Mouse (Mus musculus) heart, embryonic 12.5 days (tissue): Measurements from ENCODE around the gene 4930522H14Rik. TPM values are rescaled to one million over a fixed set of nuclear protein-coding genes. Genes with fewer than 3 reads are reported as not detected.

Experiments used
- ATAC-seq: fragments of 200-750 bp; cut with Nextera tagmentation; 2 replicates; pipeline ENCODE4 v1.8.0; 2017; ENCODE audit warnings: moderate TSS enrichment, moderate library complexity; ENCODE audit not compliant: insufficient number of reproducible peaks, low FRiP score
- H3K27ac ChIP-seq: fragments of 300-500 bp; sonication (generic); 2 replicates; pipeline ENCODE4 v1.5.1; 2016; ENCODE audit warnings: mild to moderate bottlenecking, moderate library complexity; ENCODE audit not compliant: poor library complexity, severe bottlenecking
- H3K27me3 ChIP-seq: fragments of 300-500 bp; sonication (generic); replicated peaks from 2 replicates; pipeline ENCODE4 v1.6.1; 2016; ENCODE audit warnings: mild to moderate bottlenecking, moderate library complexity
- H3K36me3 ChIP-seq: fragments of 300-500 bp; sonication (generic); 2 replicates; pipeline ENCODE4 v1.6.1; 2016; ENCODE audit warnings: mild to moderate bottlenecking, moderate library complexity
- H3K4me1 ChIP-seq: fragments of 300-500 bp; sonication (generic); replicated peaks from 2 replicates; pipeline ENCODE4 v1.6.1; 2016; ENCODE audit warnings: mild to moderate bottlenecking
- H3K4me2 ChIP-seq: fragments of 300-500 bp; sonication (generic); 2 replicates; pipeline ENCODE4 v1.6.1; 2016; ENCODE audit warnings: mild to moderate bottlenecking, moderate library complexity
- H3K4me3 ChIP-seq: fragments of 300-500 bp; sonication (generic); 2 replicates; pipeline ENCODE4 v1.5.1; 2016; ENCODE audit warnings: mild to moderate bottlenecking
- H3K9ac ChIP-seq: fragments of 300-500 bp; sonication (generic); 2 replicates; pipeline ENCODE4 v1.6.1; 2016; ENCODE audit warnings: mild to moderate bottlenecking, moderate library complexity
- H3K9me3 ChIP-seq: fragments of 300-500 bp; sonication (generic); replicated peaks from 2 replicates; pipeline ENCODE4 v1.6.1; 2016; ENCODE audit warnings: mild to moderate bottlenecking, moderate library complexity
- WGBS: fragments of 180-500 bp; shearing (Covaris S2); methylation state at CpG from one replicate; pipeline ENCODE4 v1.1.7; 2016; 5-methylcytosine and 5-hydroxymethylcytosine counted together
- polyA plus RNA-seq: library from polyadenylated mRNA; unstranded; fragments of >200 nt; fragmentation: Nextera tagmentation; extraction: Ambion mirVana; gene quantifications from 2 replicates; pipeline ENCODE4 v1.2.1, GENCODE M21; 2016

The 4930522H14Rik gene
- polyA plus RNA-seq = not detected in 2 replicates

DNA sequence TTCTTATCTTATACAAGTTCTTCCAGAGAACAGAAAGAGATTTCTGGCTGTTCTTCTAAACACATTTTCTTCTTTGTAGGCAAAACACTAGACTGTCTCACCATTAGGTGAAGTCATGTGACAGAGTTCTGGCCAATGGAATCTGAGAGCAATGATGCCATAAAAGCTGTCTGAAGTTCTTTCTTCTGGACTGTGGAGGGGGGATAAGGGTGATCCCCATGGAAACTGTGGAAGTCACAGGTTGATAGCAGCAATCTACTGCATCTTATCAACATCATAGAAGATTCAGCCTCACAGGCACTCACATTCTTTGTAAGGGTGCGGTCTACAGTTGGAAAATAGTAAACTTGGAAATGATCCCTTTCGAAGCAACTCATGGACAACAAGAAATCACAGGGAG lies at the start of gene 4930522H14Rik:
Gene 4930522H14Rik (minus strand): TSS at position 187 of the 400 bp plus-strand sequence.
- Histone ChIP-seq H3K36me3 (no peaks in the 10 kb centered on the region), H3K4me1 (no peaks in the 10 kb centered on the region), H3K27ac (no peak within 1 kb of the TSS), H3K4me3 (no peak within 1 kb of the TSS), H3K4me2 (no peak within 1 kb of the TSS), H3K9me3 (no peaks in the 10 kb centered on the region), H3K9ac (no peak within 1 kb of the TSS), H3K27me3 (no peaks in the 10 kb centered on the region)
- 93% methylated on average over 2 of the region's 2 CpGs for WGBS
- no peak for ATAC-seq

DNA sequence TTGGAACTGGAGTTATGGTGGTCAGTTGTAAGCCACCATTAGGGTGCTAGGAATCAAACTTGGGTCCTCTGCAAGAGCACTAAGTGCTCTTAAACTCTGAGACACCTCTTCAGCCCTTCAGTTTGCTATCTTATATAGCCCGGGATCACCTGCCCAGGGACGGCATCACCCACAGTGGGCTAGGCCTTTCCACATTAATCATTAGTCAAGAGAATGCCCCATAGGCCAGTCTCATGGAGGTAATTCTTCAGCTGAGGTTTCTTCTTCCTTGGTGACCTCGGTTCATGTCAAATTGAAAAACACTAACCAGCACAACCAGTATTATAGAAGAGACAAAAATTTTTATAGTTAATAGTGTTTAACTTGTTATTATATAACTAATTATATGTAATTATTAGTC lies 47.3 kb upstream of the 4930522H14Rik start:
- no peak overlapping the region for H3K4me3 ChIP-seq
- no peaks in the 10 kb centered on the region for H3K4me1 ChIP-seq
- no peak for ATAC-seq
- H3K9me3 ChIP-seq = no peaks in the 10 kb centered on the region
- WGBS = 78% methylated on average over 3 of the region's 3 CpGs
- no peak overlapping the region for H3K4me2 ChIP-seq
- no peaks in the 10 kb centered on the region for H3K36me3 ChIP-seq
- H3K27ac ChIP-seq = no peak overlapping the region
- H3K27me3 ChIP-seq = no peaks in the 10 kb centered on the region; the same call in 1 of the 2 replicates
- H3K9ac ChIP-seq = no peak overlapping the region

GRCm38 (mm10) chr4:109576933-109577332 lies 45.8 kb upstream of the 4930522H14Rik start:
- no peak overlapping the region for H3K9ac ChIP-seq
- H3K27ac ChIP-seq = no peak overlapping the region
- no peak overlapping the region for H3K4me3 ChIP-seq
- no peak for ATAC-seq
- peaks cover 3% of the 10 kb centered on the region; the same call in 1 of the 2 replicates for H3K27me3 ChIP-seq
- 66% methylated on average over 5 of the region's 5 CpGs for WGBS
- H3K9me3 ChIP-seq = no peaks in the 10 kb centered on the region
- no peaks in the 10 kb centered on the region for H3K4me1 ChIP-seq
- no peaks in the 10 kb centered on the region for H3K36me3 ChIP-seq
- H3K4me2 ChIP-seq = no peak overlapping the region

DNA sequence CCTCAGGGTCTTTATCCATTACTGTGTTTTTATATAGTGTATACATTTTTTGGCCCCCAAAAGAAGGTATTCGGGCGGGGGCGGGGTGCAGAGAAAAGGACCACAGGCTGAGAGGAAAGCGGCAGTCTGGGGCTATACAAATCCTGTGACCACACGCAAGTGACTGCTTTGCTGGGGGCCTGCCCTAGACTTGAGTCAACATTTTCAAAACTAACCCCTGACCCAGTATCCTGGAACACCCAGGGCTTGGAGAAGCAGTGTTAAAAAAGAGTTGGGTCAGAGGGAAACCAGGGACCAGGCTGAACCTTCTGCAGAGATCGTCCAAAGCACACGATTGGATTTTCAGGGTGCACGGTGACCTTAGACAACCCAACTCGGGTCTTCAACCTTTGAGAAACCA lies 43.7 kb upstream of the 4930522H14Rik start:
- Histone ChIP-seq H3K27me3 (peaks cover 3% of the 10 kb centered on the region; the same call in 1 of the 2 replicates), H3K9ac (no peak overlapping the region), H3K36me3 (no peaks in the 10 kb centered on the region), H3K4me1 (no peaks in the 10 kb centered on the region), H3K4me2 (no peak overlapping the region), H3K4me3 (no peak overlapping the region), H3K27ac (no peak overlapping the region), H3K9me3 (no peaks in the 10 kb centered on the region)
- ATAC-seq = no peak
- WGBS = 73% methylated on average over 9 of the region's 9 CpGs

DNA sequence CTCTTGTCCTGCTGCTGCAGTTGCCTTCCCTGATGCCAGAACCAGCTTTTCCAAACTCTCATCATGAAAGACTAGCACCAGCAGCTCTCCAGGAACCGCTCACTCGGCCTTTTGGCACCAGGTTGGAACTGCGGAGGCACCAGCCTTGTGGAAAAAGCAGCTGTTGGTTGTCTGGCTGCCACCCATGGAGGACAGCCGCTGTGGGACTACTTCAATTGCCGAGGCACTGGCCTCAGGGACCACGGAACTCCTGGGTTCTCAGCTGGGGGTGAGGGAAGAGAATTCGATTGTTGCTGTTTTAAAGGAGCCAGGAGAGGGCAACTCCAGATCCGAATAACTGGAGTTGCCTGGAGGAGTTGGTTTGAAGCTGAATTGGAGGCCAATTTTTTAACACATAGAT lies 43.2 kb upstream of the 4930522H14Rik start:
- Histone ChIP-seq H3K9me3 (no peaks in the 10 kb centered on the region), H3K4me3 (no peak overlapping the region), H3K27ac (no peak overlapping the region), H3K27me3 (peaks cover 3% of the 10 kb centered on the region; the same call in 1 of the 2 replicates), H3K36me3 (no peaks in the 10 kb centered on the region), H3K4me2 (no peak overlapping the region), H3K4me1 (no peaks in the 10 kb centered on the region), H3K9ac (no peak overlapping the region)
- 28% methylated on average over 8 of the region's 8 CpGs for WGBS
- ATAC-seq = no peak

DNA sequence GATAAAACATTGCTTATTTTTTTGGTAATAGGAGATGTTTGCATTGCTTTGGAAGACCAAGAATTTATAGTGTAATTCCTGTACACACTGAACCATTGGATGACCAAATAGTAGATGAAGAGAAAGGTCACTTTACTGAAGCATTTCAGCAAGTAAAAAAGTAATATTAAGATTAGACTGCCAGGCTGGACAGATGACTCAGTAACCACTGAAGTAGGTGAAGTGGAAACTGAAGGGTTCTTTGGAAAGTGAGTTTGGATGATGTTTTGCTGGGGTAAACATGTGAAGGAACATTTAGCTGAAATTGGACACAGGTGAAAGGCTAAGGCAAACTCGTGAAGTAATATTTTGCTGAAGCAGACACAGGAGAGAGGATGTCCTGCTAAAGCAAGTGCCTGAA lies 41.5 kb upstream of the 4930522H14Rik start:
- H3K4me3 ChIP-seq = no peak overlapping the region
- H3K4me1 ChIP-seq = no peaks in the 10 kb centered on the region
- H3K27me3 ChIP-seq = peaks cover 3% of the 10 kb centered on the region; the same call in 1 of the 2 replicates
- no peaks in the 10 kb centered on the region for H3K36me3 ChIP-seq
- no peak overlapping the region for H3K9ac ChIP-seq
- WGBS = 71% methylated on average over 1 of the region's 1 CpGs
- no peaks in the 10 kb centered on the region for H3K9me3 ChIP-seq
- H3K4me2 ChIP-seq = no peak overlapping the region
- ATAC-seq = no peak
- H3K27ac ChIP-seq = no peak overlapping the region

DNA sequence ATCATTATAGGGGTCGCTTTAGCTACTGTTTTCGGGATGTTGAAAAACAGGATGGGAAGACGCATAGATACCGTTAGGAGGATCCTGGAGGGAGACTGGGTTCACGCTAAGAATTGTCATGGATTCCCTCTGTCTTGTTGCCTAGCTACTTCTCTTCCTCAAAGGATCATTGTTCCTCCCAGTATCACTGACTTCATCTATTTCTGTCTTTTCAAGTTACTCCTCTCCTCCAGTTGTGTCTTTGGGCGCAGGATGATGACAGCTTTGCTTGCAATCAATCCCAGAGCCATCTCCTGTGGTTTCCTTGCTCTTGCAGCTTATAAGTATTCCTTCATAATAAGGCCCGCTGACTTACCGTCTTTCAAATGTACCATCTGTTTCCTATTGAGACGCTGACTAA lies 38.3 kb upstream of the 4930522H14Rik start:
- H3K4me1 ChIP-seq = no peaks in the 10 kb centered on the region
- no peaks in the 10 kb centered on the region for H3K36me3 ChIP-seq
- H3K27ac ChIP-seq = no peak overlapping the region
- H3K27me3 ChIP-seq = peaks cover 3% of the 10 kb centered on the region; the same call in 1 of the 2 replicates
- no peak overlapping the region for H3K4me3 ChIP-seq
- WGBS = 81% methylated on average over 9 of the region's 9 CpGs
- no peak for ATAC-seq
- H3K9ac ChIP-seq = no peak overlapping the region
- H3K9me3 ChIP-seq = no peaks in the 10 kb centered on the region
- no peak overlapping the region for H3K4me2 ChIP-seq

DNA sequence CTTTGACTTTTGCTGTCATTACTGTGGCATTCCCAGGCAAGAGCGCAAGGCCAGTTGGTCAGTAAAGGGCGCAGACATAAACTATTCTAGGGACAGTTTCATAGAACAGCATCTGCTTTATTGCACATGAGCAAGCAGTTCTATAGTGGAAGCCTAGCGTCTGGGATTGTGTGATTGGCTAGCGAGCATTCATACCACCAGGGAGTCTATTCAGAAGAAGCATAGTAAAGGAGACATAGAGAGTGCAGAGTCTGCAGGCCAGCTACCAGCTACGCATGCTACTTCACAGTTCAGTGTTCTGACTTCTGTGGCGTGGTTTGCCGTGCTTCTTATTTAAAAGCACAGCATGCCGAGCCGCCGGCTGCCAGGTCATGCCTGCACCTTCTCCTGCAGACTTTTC lies 37.9 kb upstream of the 4930522H14Rik start:
- ATAC-seq = no peak
- no peak overlapping the region for H3K4me2 ChIP-seq

GRCm38 (mm10) chr4:109564711-109565110 lies 33.6 kb upstream of the 4930522H14Rik start:
- WGBS = 82% methylated on average over 6 of the region's 6 CpGs
- Histone ChIP-seq H3K9ac (no peak overlapping the region), H3K4me2 (no peak overlapping the region), H3K9me3 (no peaks in the 10 kb centered on the region), H3K27ac (no peak overlapping the region), H3K4me1 (no peaks in the 10 kb centered on the region), H3K4me3 (no peak overlapping the region), H3K27me3 (no peaks in the 10 kb centered on the region), H3K36me3 (no peaks in the 10 kb centered on the region)
- ATAC-seq = no peak

More for the DNA sequence above, 37.9 kb upstream of the 4930522H14Rik start:
- no peaks in the 10 kb centered on the region for H3K4me1 ChIP-seq
- WGBS = 84% methylated on average over 10 of the region's 10 CpGs
- H3K9ac ChIP-seq = no peak overlapping the region
- no peak overlapping the region for H3K4me3 ChIP-seq
- no peak overlapping the region for H3K27ac ChIP-seq
- H3K27me3 ChIP-seq = peaks cover 3% of the 10 kb centered on the region; the same call in 1 of the 2 replicates
- H3K36me3 ChIP-seq = no peaks in the 10 kb centered on the region
- no peaks in the 10 kb centered on the region for H3K9me3 ChIP-seq

DNA sequence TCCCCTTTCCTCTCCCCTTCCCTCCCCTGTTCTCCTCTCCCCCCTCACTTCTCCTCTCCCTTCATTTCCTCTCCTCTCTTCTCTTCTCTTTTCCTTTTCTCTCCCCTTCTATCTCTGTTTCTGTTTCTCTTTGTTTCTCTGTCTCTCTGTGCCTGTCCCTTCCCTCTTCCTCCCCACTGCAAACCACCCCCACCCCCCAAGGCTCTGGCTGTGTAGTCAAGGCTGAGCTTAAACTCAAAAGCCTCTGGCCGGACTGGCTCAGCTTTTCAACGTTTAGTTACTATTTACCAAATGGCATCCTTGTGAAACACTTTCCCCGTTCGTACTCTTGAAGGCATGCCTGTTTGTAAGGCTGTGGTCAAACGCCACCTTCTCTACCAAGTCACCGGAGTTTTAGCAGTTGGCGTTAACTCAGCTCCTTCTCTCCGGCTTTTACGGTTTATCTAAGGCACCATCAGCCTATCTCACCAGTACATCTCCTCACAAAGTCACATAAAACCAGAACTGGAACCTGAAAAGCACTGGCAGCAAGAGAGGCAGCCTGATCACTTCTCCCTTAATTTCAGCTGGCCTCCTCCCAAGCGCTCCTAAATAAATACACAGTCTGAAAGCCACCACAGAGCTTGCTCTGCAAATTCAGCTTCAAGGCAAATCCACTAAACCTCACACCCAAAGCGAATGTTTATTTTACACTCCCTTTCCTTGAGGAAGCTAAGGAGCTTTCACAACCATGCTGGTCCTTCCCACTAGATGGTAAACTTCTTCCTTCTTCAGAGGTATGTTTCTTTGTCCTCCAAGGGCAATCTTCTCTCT lies 19.4 kb upstream of the 4930522H14Rik start:
- Histone ChIP-seq H3K4me3 (peak overlapping the region; percentile 17), H3K9ac (no peak overlapping the region), H3K4me2 (peak overlapping the region; percentile 54), H3K4me1 (no peaks in the 10 kb centered on the region), H3K27ac (no peak overlapping the region), H3K27me3 (no peaks in the 10 kb centered on the region), H3K36me3 (no peaks in the 10 kb centered on the region), H3K9me3 (0 out of 2 replicates have a peak, but pooled peaks cover 5% of the 10 kb centered on the region)
- WGBS = 19% methylated on average over 11 of the region's 11 CpGs
- no peak for ATAC-seq

- H3K9me3 ChIP-seq = no peaks in the 10 kb centered on the region
- WGBS = 12% methylated on average over 2 of the region's 2 CpGs
- no peak overlapping the region for H3K4me2 ChIP-seq
- no peaks in the 10 kb centered on the region for H3K27me3 ChIP-seq
- H3K4me3 ChIP-seq = no peak overlapping the region
- no peaks in the 10 kb centered on the region for H3K4me1 ChIP-seq
- H3K27ac ChIP-seq = no peak overlapping the region
- H3K9ac ChIP-seq = no peak overlapping the region
- no peak for ATAC-seq
- no peaks in the 10 kb centered on the region for H3K36me3 ChIP-seq
Observed at GRCm38 (mm10) chr4:109547306-109547705, 16.2 kb upstream of the 4930522H14Rik start.
